Mouse (Mus musculus) heart, postnatal 36 days (tissue): Measurements from ENCODE around the gene Ifna9. TPM values are rescaled to one million over a fixed set of nuclear protein-coding genes. Genes with fewer than 3 reads are reported as not detected.
"Not testable (repeated sequence)": the region's sequence is repeated elsewhere in the genome, so short reads cannot be mapped to it uniquely, and the experiment has no call there.

ENCODE experiments used
- DNase-seq, 2 experiments: peaks; one replicate each; pipeline ENCODE4 v3.0.0; 2021 to 2022
- intact Hi-C: fragments of 180-260 bp; cut with DNase I; formaldehyde crosslinking; loops from one replicate; pipeline ENCODE4 v1.15.1; 2025
- total RNA-seq, 2 experiments: library from RNA; stranded (reverse); gene quantifications; 2 replicates each; pipeline ENCODE4 v1.2.3; 2021

The Ifna9 gene
- total RNA-seq: not detected

- intact Hi-C loops: no loop called here
These were observed at the start of gene Ifna9 for GRCm38 (mm10) chr4:88592285-88592684. Ifna9 (minus strand) TSS chr4:88592385.

GRCm38 (mm10) chr4:88641077-88641831 is 49.1 kb upstream of the Ifna9 start:
- intact Hi-C loops: loop anchor here (2.0 to 10.0 kb wide), 3 partner anchors 90 to 1274 kb away; no protein-coding TSS in a partner anchor
- peak; percentile 98 for DNase-seq

More at GRCm38 (mm10) chr4:88592285-88592684, at the start of gene Ifna9:
- DNase-seq: no peak

GRCm38 (mm10) chr4:88640704-88641076 is 48.5 kb upstream of the Ifna9 start:
- DNase-seq: no peak
- intact Hi-C loops: loop anchor here (2.0 to 10.0 kb wide), 3 partner anchors 90 to 1273 kb away; no protein-coding TSS in a partner anchor

- intact Hi-C loops: no loop called here
- DNase-seq: no peak
These were observed 42.1 kb upstream of the Ifna9 start, which contains the start of gene C87499 for GRCm38 (mm10) chr4:88634311-88634710. C87499 (minus strand) TSS chr4:88634411.

- intact Hi-C loops: no loop called here
- DNase-seq: no peak
These were observed 11.1 kb upstream of the Ifna9 start, which contains the start of gene Ifna12 for GRCm38 (mm10) chr4:88603276-88603675. Ifna12 (minus strand) TSS chr4:88603376.

GRCm38 (mm10) chr4:88571698-88572097 is 20.5 kb downstream of the Ifna9 start, which contains the start of gene Ifna14:
Ifna14 (minus strand) TSS chr4:88571798.
- intact Hi-C loops: no loop called here
- DNase-seq: no peak

- DNase-seq: no peak
- intact Hi-C loops: no loop called here
These were observed 30.4 kb downstream of the Ifna9 start for GRCm38 (mm10) chr4:88561791-88562190.

GRCm38 (mm10) chr4:88558145-88558544 is 34.0 kb downstream of the Ifna9 start, which contains the start of gene Ifna15:
Ifna15 (minus strand) TSS chr4:88558245.
- intact Hi-C loops, DNase-seq: not testable (repeated sequence)

GRCm38 (mm10) chr4:88550161-88550945 is 41.8 kb downstream of the Ifna9 start:
- peak; percentile 74 to 83 for DNase-seq
- intact Hi-C loops: loop anchor here (2.0 kb wide), 1 partner anchor 90 kb away; no protein-coding TSS in a partner anchor

GRCm38 (mm10) chr4:88547986-88548385 is 44.2 kb downstream of the Ifna9 start:
- intact Hi-C loops: loop anchor here (5.0 to 10.0 kb wide), 2 partner anchors 453 to 1181 kb away; partner anchors contain the start of gene Focad
- no peak for DNase-seq

- intact Hi-C loops: loop anchor here (1.0 to 10.0 kb wide), 6 partner anchors 20 to 756 kb away; partner anchors contain the start of gene Focad
- no peak for DNase-seq
These were observed 48.4 kb downstream of the Ifna9 start for GRCm38 (mm10) chr4:88543649-88544234.

Other genes with a start within 250 kb of the Ifna9 start
- gene Hacd4, start 153.5 kb downstream of the Ifna9 start, total RNA-seq: 1 to 10 TPM; 4.4 to 6.0 TPM
- not detected for gene Ifnb1, start 69.6 kb downstream of the Ifna9 start, total RNA-seq
- gene Ifna15, start 34.1 kb downstream of the Ifna9 start, total RNA-seq: not detected
- not detected for gene Ifna14, start 20.6 kb downstream of the Ifna9 start, total RNA-seq
- gene Ifna12, start 11.0 kb upstream of the Ifna9 start, total RNA-seq: not detected
- not detected for gene C87499, start 42.0 kb upstream of the Ifna9 start, total RNA-seq
- not detected for gene Ifna13, start 52.1 kb upstream of the Ifna9 start, total RNA-seq
- gene Ifna16, start 84.5 kb upstream of the Ifna9 start, total RNA-seq: not detected
- gene Ifna2, start 91.5 kb upstream of the Ifna9 start, total RNA-seq: not detected
- not detected for gene Ifnab, start 99.0 kb upstream of the Ifna9 start, total RNA-seq
- gene Gm26566, start 129.4 kb upstream of the Ifna9 start, total RNA-seq: under 1 TPM; 0.39 to 0.43 TPM
- 10 to 100 TPM; 69.3 to 71.1 TPM for gene Klhl9, start 130.1 kb upstream of the Ifna9 start, total RNA-seq
- gene Gm13271, start 162.5 kb upstream of the Ifna9 start, total RNA-seq: not detected
- not detected for gene Gm13283, start 167.7 kb upstream of the Ifna9 start, total RNA-seq
- not detected for gene Gm13290, start 181.4 kb upstream of the Ifna9 start, total RNA-seq
- gene Gm13289, start 184.5 kb upstream of the Ifna9 start, total RNA-seq: not detected
- gene Gm13272, start 187.5 kb upstream of the Ifna9 start, total RNA-seq: not detected
- gene Ifnz, start 189.7 kb upstream of the Ifna9 start, total RNA-seq: not detected
- not detected for gene Gm13276, start 193.3 kb upstream of the Ifna9 start, total RNA-seq
- gene Gm13277, start 196.2 kb upstream of the Ifna9 start, total RNA-seq: not detected
- gene Gm13278, start 199.2 kb upstream of the Ifna9 start, total RNA-seq: not detected
- gene Gm13275, start 202.1 kb upstream of the Ifna9 start, total RNA-seq: not detected
- gene Gm13279, start 205.0 kb upstream of the Ifna9 start, total RNA-seq: not detected
- gene Gm13285, start 207.3 kb upstream of the Ifna9 start, total RNA-seq: under 1 TPM; 0.19 TPM
- not detected for gene Gm13287, start 210.9 kb upstream of the Ifna9 start, total RNA-seq
- gene Gm13288, start 213.1 kb upstream of the Ifna9 start, total RNA-seq: not detected
- not detected for gene Ifna7, start 223.8 kb upstream of the Ifna9 start, total RNA-seq
- not detected for gene Ifna11, start 227.6 kb upstream of the Ifna9 start, total RNA-seq
- gene Ifna6, start 235.0 kb upstream of the Ifna9 start, total RNA-seq: not detected
- not detected for gene Ifna5, start 243.1 kb upstream of the Ifna9 start, total RNA-seq
- gene Ifna4, start 249.5 kb upstream of the Ifna9 start, total RNA-seq: not detected